Mouse (Mus musculus) liver, embryonic 13.5 days (tissue): ENCODE data around the gene Tcf7. TPM values are rescaled to one million over a fixed set of nuclear protein-coding genes. Genes with fewer than 3 reads are reported as not detected.

Experiments used
- ATAC-seq: fragments of 200-750 bp; cut with Nextera tagmentation; 2 replicates; pipeline ENCODE4 v1.8.0; 2017; ENCODE audit warnings: low read depth, mild to moderate bottlenecking, moderate number of reproducible peaks, moderate library complexity
- DNase-seq: peaks from one replicate; pipeline ENCODE4 v3.0.0; 2022
- H3K27ac ChIP-seq: fragments of 300-500 bp; sonication (generic); 2 replicates; pipeline ENCODE4 v1.5.1; 2015; ENCODE audit warnings: moderate library complexity, mild to moderate bottlenecking, inconsistent platforms
- H3K27me3 ChIP-seq: fragments of 300-500 bp; sonication (generic); 2 replicates; pipeline ENCODE4 v1.6.1; 2015; ENCODE audit warnings: mild to moderate bottlenecking, inconsistent platforms
- H3K36me3 ChIP-seq: fragments of 300-500 bp; sonication (generic); 2 replicates; pipeline ENCODE4 v1.6.1; 2015; ENCODE audit warnings: mild to moderate bottlenecking, inconsistent platforms
- H3K4me1 ChIP-seq: fragments of 300-500 bp; sonication (generic); replicated peaks from 2 replicates; pipeline ENCODE4 v1.6.1; 2015; ENCODE audit warnings: inconsistent platforms
- H3K4me2 ChIP-seq: fragments of 300-500 bp; sonication (generic); 2 replicates; pipeline ENCODE4 v1.6.1; 2015; ENCODE audit warnings: inconsistent platforms, mild to moderate bottlenecking, moderate library complexity
- H3K4me3 ChIP-seq: fragments of 300-500 bp; sonication (generic); replicated peaks from 2 replicates; pipeline ENCODE4 v1.5.1; 2015; ENCODE audit warnings: mild to moderate bottlenecking, inconsistent platforms
- H3K9ac ChIP-seq: fragments of 300-500 bp; sonication (generic); 2 replicates; pipeline ENCODE4 v1.6.1; 2015; ENCODE audit warnings: mild to moderate bottlenecking, inconsistent platforms
- H3K9me3 ChIP-seq: fragments of 300-500 bp; sonication (generic); replicated peaks from 2 replicates; pipeline ENCODE4 v1.6.1; 2016; ENCODE audit warnings: inconsistent platforms
- WGBS: fragments of 180-500 bp; shearing (Covaris S2); methylation state at CpG from one replicate; pipeline ENCODE4 v1.1.7; 2015; ENCODE audit not compliant: insufficient replicate concordance; 5-methylcytosine and 5-hydroxymethylcytosine counted together
- polyA plus RNA-seq: library from polyadenylated mRNA; unstranded; fragments of >200 nt; fragmentation: Nextera tagmentation; extraction: Ambion mirVana; gene quantifications from 2 replicates; pipeline ENCODE4 v1.2.1, GENCODE M21; 2015

The Tcf7 gene
- polyA plus RNA-seq: 1.9 and 2.0 TPM in 2 replicates

- ATAC-seq (peak; percentile 70), DNase-seq (peak; percentile 26)
- no peaks in the 10 kb centered on the region for H3K36me3 ChIP-seq
- H3K4me3 ChIP-seq: peak within 1 kb of the TSS; percentile 62
- peak within 1 kb of the TSS; percentile 81 for H3K4me2 ChIP-seq
- H3K9me3 ChIP-seq: no peaks in the 10 kb centered on the region
- WGBS: 1% methylated on average over 87 of the region's 97 CpGs
- peaks cover 20% of the 10 kb centered on the region for H3K4me1 ChIP-seq
- H3K27me3 ChIP-seq: peaks cover 75% of the 10 kb centered on the region
- H3K9ac ChIP-seq: peak within 1 kb of the TSS; percentile 42
- H3K27ac ChIP-seq: no peak within 1 kb of the TSS
Measured at GRCm38 (mm10) chr11:52282774-52283595, at the start of gene Tcf7. Tcf7 (minus strand) TSS chr11:52283014.

DNA sequence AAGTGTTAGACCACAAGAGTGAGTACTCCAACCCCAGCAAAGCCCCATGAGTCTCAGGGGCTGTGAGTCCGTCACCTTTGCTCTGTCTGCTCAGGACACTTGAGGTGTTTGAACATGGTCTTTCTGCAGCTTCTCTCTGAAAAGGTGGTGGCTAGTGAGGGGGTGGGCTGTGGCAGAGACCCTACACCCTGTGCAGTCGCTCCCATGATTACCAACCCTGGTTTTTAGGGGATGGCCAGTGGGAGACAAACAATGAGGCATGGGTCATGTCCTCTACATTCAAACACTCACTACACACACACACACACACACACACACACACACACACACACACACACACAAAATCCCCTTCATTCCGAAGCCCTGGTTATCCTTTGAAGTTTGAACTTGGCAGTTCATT lies 44.5 kb upstream of the Tcf7 start:
- DNase-seq (no peak), ATAC-seq (no peak)
- Histone ChIP-seq H3K27ac (no peak overlapping the region), H3K27me3 (no peaks in the 10 kb centered on the region; the same call in 1 of the 2 replicates), H3K9ac (no peak overlapping the region), H3K4me2 (no peak overlapping the region), H3K36me3 (no peaks in the 10 kb centered on the region), H3K4me1 (no peaks in the 10 kb centered on the region), H3K4me3 (no peak overlapping the region), H3K9me3 (no peaks in the 10 kb centered on the region)
- 53% methylated on average over 3 of the region's 3 CpGs for WGBS

DNA sequence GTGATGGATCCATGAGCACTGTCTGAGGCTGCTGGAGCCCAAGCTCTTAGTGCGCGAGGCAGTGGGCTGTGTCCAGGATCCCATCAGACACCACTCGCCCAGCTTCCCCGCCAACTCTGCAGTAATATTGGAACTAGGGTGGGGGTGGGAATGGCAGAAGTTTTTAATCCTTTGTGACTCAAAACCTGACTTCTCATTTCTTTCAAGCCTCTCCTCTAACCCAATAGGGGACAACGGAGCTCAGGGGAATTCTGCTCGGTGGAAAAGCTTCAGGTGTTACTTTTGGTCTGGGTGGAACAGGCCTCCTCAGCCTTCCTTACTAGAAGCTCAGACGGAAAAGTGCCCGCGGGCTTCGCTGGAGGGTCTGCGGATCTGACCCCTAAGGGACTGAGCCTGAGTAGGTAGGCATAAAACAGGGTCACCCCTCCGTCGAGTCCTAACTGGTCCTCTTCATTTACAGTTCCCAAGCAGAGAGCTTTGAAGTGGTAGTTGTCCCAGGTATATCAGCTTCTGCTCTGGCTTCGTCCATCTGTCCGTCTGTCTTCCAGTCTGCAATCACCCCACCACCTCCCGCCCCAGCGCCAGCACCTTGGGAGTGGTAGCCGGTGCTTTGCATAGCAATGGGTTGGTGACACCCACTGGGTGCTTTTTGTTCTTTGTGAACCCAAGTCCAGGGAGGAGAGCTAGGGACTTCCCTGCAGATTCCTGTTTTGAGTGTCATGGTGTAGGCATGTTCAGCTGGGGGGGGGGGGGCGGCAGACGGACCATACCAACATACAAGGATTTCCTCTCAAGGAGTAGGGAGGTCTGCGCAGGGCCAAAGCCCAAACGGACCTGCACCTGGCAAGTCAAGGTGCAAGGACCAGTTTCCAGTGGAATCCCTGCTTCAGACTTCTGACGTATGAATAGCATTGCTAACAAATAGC lies 41.9 kb upstream of the Tcf7 start:
- ATAC-seq: no peak
- no peaks in the 10 kb centered on the region for H3K9me3 ChIP-seq
- no peak for DNase-seq
- WGBS: 57% methylated on average over 23 of the region's 23 CpGs
- no peak overlapping the region for H3K4me2 ChIP-seq
- H3K4me3 ChIP-seq: no peak overlapping the region
- H3K36me3 ChIP-seq: no peaks in the 10 kb centered on the region
- H3K27ac ChIP-seq: no peak overlapping the region
- H3K9ac ChIP-seq: no peak overlapping the region
- no peaks in the 10 kb centered on the region for H3K4me1 ChIP-seq
- H3K27me3 ChIP-seq: no peaks in the 10 kb centered on the region; the same call in 1 of the 2 replicates

DNA sequence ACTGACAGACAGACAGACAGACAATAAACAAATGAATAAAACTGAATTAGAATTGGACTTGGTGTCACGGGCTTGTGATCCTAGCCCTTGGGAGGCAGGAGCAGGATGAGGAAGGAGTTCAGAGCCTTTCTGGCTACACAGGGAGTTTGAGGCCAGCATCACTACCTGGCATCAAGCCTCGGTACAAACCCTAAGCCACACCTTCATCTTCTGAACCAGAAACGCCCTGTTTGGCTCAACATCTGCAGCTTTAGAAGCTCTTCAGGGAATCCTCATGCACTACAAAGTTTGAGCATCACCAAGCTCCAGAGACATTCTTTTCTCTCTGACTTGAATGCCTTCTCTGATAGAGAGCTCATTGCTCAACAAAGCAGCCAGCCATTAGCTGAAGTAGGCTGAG lies 38.7 kb upstream of the Tcf7 start:
- 57% methylated on average over 3 of the region's 3 CpGs for WGBS
- H3K4me2 ChIP-seq: no peak overlapping the region
- H3K36me3 ChIP-seq: no peaks in the 10 kb centered on the region
- ATAC-seq (no peak), DNase-seq (no peak)
- H3K27ac ChIP-seq: no peak overlapping the region
- no peaks in the 10 kb centered on the region for H3K4me1 ChIP-seq
- no peak overlapping the region for H3K9ac ChIP-seq
- no peak overlapping the region for H3K4me3 ChIP-seq
- no peaks in the 10 kb centered on the region for H3K9me3 ChIP-seq
- H3K27me3 ChIP-seq: no peaks in the 10 kb centered on the region; the same call in 1 of the 2 replicates

GRCm38 (mm10) chr11:52320529-52320928 lies 37.7 kb upstream of the Tcf7 start:
- H3K36me3 ChIP-seq: no peaks in the 10 kb centered on the region
- H3K27me3 ChIP-seq: no peaks in the 10 kb centered on the region; the same call in 1 of the 2 replicates
- no peaks in the 10 kb centered on the region for H3K4me1 ChIP-seq
- no peak for DNase-seq
- WGBS: 54% methylated on average over 4 of the region's 4 CpGs
- H3K27ac ChIP-seq: no peak overlapping the region
- H3K4me3 ChIP-seq: no peak overlapping the region
- no peak for ATAC-seq
- no peak overlapping the region for H3K9ac ChIP-seq
- no peaks in the 10 kb centered on the region for H3K9me3 ChIP-seq
- no peak overlapping the region for H3K4me2 ChIP-seq

DNA sequence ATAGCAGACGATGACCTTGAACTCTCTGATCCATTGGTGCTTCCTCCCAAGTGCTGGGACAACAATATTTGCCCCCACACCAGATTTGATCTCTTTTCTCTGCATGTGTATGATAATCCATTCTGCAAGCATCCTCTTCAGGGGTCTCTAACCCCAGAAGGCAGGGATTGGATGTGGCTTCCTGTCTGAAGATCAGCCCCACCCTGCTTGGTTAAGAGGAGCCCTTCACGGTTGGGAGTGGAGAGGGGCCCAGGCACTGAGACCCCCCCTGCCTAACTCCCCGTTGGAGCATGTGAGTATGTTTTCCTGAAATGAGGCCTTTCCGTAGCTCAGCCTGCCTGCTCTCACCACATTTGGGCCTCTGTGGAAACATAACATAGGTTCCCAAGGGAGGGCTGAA lies 36.9 kb upstream of the Tcf7 start:
- no peak overlapping the region for H3K4me2 ChIP-seq
- H3K9me3 ChIP-seq: no peaks in the 10 kb centered on the region
- H3K27ac ChIP-seq: no peak overlapping the region
- 49% methylated on average over 4 of the region's 4 CpGs for WGBS
- no peaks in the 10 kb centered on the region for H3K4me1 ChIP-seq
- no peak for ATAC-seq
- DNase-seq: no peak
- peaks cover 8% of the 10 kb centered on the region for H3K27me3 ChIP-seq
- H3K36me3 ChIP-seq: no peaks in the 10 kb centered on the region
- no peak overlapping the region for H3K9ac ChIP-seq
- no peak overlapping the region for H3K4me3 ChIP-seq

- Histone ChIP-seq H3K9me3 (no peaks in the 10 kb centered on the region), H3K4me2 (no peak overlapping the region), H3K27me3 (peaks cover 21% of the 10 kb centered on the region), H3K4me1 (no peaks in the 10 kb centered on the region), H3K27ac (no peak overlapping the region), H3K9ac (no peak overlapping the region), H3K36me3 (no peaks in the 10 kb centered on the region), H3K4me3 (no peak overlapping the region)
- 20% methylated on average over 13 of the region's 13 CpGs for WGBS
- DNase-seq: no peak
- ATAC-seq: no peak
Measured at GRCm38 (mm10) chr11:52318445-52318844, 35.6 kb upstream of the Tcf7 start.

- H3K4me1 ChIP-seq: no peaks in the 10 kb centered on the region
- H3K4me2 ChIP-seq: no peak overlapping the region
- no peaks in the 10 kb centered on the region for H3K9me3 ChIP-seq
- H3K9ac ChIP-seq: no peak overlapping the region
- WGBS: 13% methylated on average over 26 of the region's 26 CpGs
- no peaks in the 10 kb centered on the region for H3K36me3 ChIP-seq
- no peak overlapping the region for H3K4me3 ChIP-seq
- DNase-seq (no peak), ATAC-seq (no peak)
- no peak overlapping the region for H3K27ac ChIP-seq
- peaks cover 25% of the 10 kb centered on the region for H3K27me3 ChIP-seq
Measured at GRCm38 (mm10) chr11:52314102-52314793, 31.4 kb upstream of the Tcf7 start.

- WGBS: 70% methylated on average over 14 of the region's 14 CpGs
- H3K27ac ChIP-seq: no peak overlapping the region
- DNase-seq (no peak), ATAC-seq (no peak)
- H3K36me3 ChIP-seq: no peaks in the 10 kb centered on the region
- H3K4me2 ChIP-seq: no peak overlapping the region
- no peak overlapping the region for H3K9ac ChIP-seq
- H3K4me3 ChIP-seq: no peak overlapping the region
- no peaks in the 10 kb centered on the region for H3K9me3 ChIP-seq
- H3K4me1 ChIP-seq: peaks cover 9% of the 10 kb centered on the region
- peaks cover 25% of the 10 kb centered on the region for H3K27me3 ChIP-seq
Measured at GRCm38 (mm10) chr11:52310709-52311108, 27.9 kb upstream of the Tcf7 start.

DNA sequence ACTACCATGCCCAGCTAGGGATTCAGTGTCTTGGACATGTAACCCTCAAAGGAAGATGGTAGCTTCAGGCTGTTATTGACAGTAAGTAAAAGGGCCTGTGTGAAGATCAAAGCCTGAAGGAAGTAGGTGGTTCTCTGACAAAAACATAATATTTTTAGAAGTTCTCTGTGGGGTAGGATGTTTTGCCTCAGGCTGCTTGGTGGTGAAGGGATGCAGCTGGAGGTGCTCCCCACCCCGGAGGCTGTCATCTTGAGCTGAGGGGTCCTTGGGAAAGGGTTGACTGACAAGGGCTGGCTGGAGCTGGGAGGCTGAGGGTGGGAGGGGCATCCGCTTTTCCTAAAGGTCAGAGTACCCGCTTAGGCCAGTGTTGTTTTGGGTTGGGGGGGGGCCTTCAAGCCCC lies 26.7 kb upstream of the Tcf7 start:
- H3K4me2 ChIP-seq: no peak overlapping the region
- no peaks in the 10 kb centered on the region for H3K9me3 ChIP-seq
- DNase-seq (no peak), ATAC-seq (no peak)
- 50% methylated on average over 3 of the region's 3 CpGs for WGBS
- H3K4me1 ChIP-seq: peaks cover 19% of the 10 kb centered on the region
- no peak overlapping the region for H3K4me3 ChIP-seq
- no peaks in the 10 kb centered on the region for H3K36me3 ChIP-seq
- H3K27me3 ChIP-seq: peaks cover 15% of the 10 kb centered on the region
- H3K9ac ChIP-seq: no peak overlapping the region
- H3K27ac ChIP-seq: no peak overlapping the region

- WGBS: 39% methylated on average over 7 of the region's 7 CpGs
- Histone ChIP-seq H3K9me3 (no peaks in the 10 kb centered on the region), H3K36me3 (no peaks in the 10 kb centered on the region), H3K27me3 (no peaks in the 10 kb centered on the region), H3K9ac (no peak overlapping the region), H3K4me2 (no peak overlapping the region), H3K27ac (no peak overlapping the region), H3K4me1 (peaks cover 19% of the 10 kb centered on the region), H3K4me3 (no peak overlapping the region)
- DNase-seq (no peak), ATAC-seq (no peak)
Measured at GRCm38 (mm10) chr11:52306431-52306830, 23.6 kb upstream of the Tcf7 start.
